Mouse (Mus musculus) cerebellum, adult 2 months (tissue): Measurements from ENCODE around the gene Bcas3. TPM values are rescaled to one million over a fixed set of nuclear protein-coding genes. Genes with fewer than 3 reads are reported as not detected.

Experiments
- DNase-seq, 2 experiments: peaks; one replicate each; pipeline ENCODE4 v3.0.0; 2021
- H3K27ac ChIP-seq: fragments of 200-500 bp; 2 replicates; pipeline ENCODE4 v1.5.1; 2012; ENCODE audit warnings: low read length, control low read depth, inconsistent platforms; ENCODE audit not compliant: insufficient read depth
- H3K27me3 ChIP-seq: fragments of 200-500 bp; 2 replicates; pipeline ENCODE4 v1.6.1; 2012; ENCODE audit warnings: inconsistent platforms, mild to moderate bottlenecking, low read length, moderate library complexity; ENCODE audit not compliant: control insufficient read depth, insufficient read depth
- H3K4me1 ChIP-seq: fragments of 200-500 bp; 2 replicates; pipeline ENCODE4 v1.6.1; 2011; ENCODE audit warnings: low read length; ENCODE audit not compliant: control insufficient read depth, insufficient read depth
- H3K4me3 ChIP-seq: fragments of 200-500 bp; replicated peaks from 2 replicates; pipeline ENCODE3; 2011; ENCODE audit warnings: mild to moderate bottlenecking, low read depth, low read length, control low read depth; ENCODE audit not compliant: insufficient read depth
- CTCF ChIP-seq: fragments of 200-500 bp; IDR thresholded peaks from 2 replicates; pipeline ENCODE4 v1.5.1; 2011; ENCODE audit warnings: low read depth, mild to moderate bottlenecking, control low read depth, low read length, moderate library complexity, borderline replicate concordance; ENCODE audit not compliant: insufficient read depth
- POLR2A ChIP-seq: fragments of 200-500 bp; IDR thresholded peaks from 2 replicates; pipeline ENCODE4 v1.6.1; 2011; ENCODE audit warnings: low read length, control low read depth, borderline replicate concordance; ENCODE audit not compliant: insufficient read depth
- WGBS: fragments of 180-500 bp; shearing (Covaris S2); methylation state at CpG from one replicate; pipeline ENCODE4 v1.1.7; 2018; 5-methylcytosine and 5-hydroxymethylcytosine counted together
- polyA plus RNA-seq: library from polyadenylated mRNA; depleted of rRNA; stranded (reverse); fragments of >200 nt; gene quantifications from 2 replicates; pipeline ENCODE4 v1.2.3, GENCODE M21; 2012

Bcas3 gene
- polyA plus RNA-seq, 1 experiment: 44.4 TPM

DNA sequence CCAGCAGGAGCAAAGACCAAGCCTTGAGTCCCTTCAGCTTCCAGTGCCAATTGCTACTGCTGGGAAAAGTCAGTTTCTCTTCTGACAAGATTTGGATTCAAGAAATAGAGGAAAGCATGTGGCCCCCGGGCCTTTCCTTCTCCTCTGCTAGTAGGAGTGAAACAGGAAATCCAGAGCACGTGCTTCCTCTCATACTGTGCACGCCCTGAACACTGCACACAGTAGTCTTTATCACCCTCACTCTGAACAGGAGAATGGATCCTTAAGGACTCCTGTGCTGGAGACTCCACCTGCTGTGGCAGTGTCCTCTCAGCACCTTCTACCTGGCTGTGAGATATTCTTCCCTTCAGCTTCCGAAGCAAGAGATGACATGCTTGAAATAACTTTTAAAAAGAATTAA is 458.3 kb downstream of the Bcas3 start:
- 83% methylated on average over 4 of the region's 4 CpGs for WGBS
- Histone ChIP-seq H3K4me1 (no peaks in the 10 kb centered on the region), H3K27me3 (no peaks in the 10 kb centered on the region), H3K4me3 (no peak overlapping the region), H3K27ac (no peak overlapping the region)
- DNase-seq: no peak
- TF ChIP-seq CTCF: no peak

DNA sequence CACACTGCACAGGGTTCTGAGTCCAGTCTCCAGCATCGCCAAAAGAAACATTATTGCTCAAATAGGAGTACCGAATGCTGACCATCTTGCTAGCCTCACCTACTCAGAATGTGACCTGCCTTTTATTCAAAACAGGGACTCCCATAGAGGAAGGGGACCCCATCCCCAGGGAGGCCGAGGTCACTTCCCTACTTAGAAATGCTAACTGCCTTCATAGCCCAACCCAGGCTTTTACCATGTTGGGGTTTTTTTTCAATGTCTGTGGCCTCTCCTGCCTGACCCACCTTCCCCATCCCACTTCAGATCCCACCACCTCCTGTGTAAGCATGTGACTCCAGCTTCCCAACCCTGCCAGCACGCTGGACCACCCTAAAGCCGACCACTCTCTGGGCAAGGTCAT is 458.7 kb downstream of the Bcas3 start:
- Histone ChIP-seq H3K4me1 (no peaks in the 10 kb centered on the region), H3K4me3 (no peak overlapping the region), H3K27me3 (no peaks in the 10 kb centered on the region), H3K27ac (no peak overlapping the region)
- 90% methylated on average over 5 of the region's 5 CpGs for WGBS
- DNase-seq: no peak
- TF ChIP-seq CTCF (no peak), POLR2A (no peak)

DNA sequence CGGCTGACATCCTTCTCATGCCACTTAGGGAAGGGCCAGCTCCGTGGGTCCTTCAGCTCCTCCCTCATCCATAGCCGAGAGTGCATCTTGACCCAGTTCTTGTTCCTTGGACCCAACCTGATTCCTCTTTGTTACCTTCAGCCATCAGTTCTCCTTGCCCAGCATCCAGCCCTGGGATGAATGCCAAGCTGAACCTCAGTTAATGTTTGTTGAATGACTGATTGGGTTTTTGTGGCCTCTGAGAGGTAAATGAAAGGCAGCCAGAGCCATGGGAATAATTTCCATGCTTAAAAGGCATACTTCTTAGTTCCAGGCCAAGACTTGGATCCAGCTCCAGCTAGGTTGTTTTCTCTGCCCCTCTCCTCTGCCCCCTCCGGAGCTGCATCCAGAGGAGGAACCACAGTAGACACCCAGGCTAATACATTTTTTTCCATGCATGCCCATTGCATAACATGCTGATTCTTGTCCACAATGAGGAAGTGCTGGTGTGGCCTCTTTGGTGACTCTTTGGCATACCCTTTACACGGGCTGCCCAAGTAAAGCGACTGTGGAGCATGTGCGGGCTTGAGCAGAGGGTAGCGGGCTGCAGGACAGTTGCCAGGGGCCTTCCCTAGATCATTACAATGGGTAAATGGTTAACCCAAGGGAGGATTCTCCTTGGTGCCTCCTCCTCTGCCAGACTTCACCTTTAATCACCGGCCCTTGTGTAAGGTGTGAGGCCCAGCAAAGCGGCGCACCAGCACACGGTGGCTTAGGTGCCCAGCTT is 459.4 kb downstream of the Bcas3 start:
- H3K4me1 ChIP-seq: no peaks in the 10 kb centered on the region
- H3K4me3 ChIP-seq: no peak overlapping the region
- TF ChIP-seq CTCF (no peak), POLR2A (no peak)
- DNase-seq: no peak
- 87% methylated on average over 12 of the region's 12 CpGs for WGBS
- H3K27me3 ChIP-seq: no peaks in the 10 kb centered on the region
- no peak overlapping the region for H3K27ac ChIP-seq

DNA sequence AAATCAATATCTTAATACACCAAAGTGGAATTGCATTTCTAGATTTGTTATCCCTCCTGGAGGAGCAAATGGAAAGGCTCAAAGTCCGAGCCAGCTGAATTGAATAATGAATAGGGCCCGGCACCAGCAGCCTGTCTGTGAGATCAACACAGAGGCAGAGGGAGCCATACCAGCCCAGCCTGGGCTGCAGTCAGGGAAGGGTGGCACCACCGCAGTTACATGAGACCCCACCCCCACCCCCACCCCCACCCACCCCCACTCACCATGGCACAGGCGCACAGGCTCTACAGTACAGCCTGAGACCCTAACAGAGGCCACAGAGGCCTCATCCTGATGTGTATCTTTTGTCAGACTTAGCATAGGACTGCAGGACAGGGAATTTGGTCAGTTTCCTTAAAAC is 461.7 kb downstream of the Bcas3 start:
- H3K4me3 ChIP-seq: no peak overlapping the region
- TF ChIP-seq POLR2A (no peak), CTCF (no peak)
- no peak for DNase-seq
- 56% methylated on average over 4 of the region's 4 CpGs for WGBS
- no peak overlapping the region for H3K27ac ChIP-seq
- H3K27me3 ChIP-seq: no peaks in the 10 kb centered on the region
- no peaks in the 10 kb centered on the region for H3K4me1 ChIP-seq

DNA sequence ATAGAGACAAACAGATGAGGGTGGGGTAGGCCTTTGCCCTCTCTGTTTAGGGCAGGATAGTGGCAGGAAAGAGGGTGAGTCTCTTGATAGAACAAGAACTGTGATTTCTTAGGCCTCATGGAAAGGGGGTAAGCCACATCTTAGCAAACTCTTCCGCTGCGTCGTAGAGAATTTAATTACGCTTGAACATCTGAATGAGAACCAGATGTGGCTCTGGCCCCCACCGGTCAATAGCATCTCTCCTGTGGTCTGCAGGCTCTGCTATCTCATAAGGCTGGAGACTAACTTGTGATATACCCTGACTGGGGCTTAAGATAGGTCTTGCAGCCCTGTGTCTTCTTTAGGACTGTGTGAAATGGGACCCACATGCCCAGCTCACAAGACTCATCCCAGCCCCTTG is 463.5 kb downstream of the Bcas3 start:
- no peak for DNase-seq
- 94% methylated on average over 5 of the region's 5 CpGs for WGBS
- Histone ChIP-seq H3K27ac (no peak overlapping the region), H3K4me1 (no peaks in the 10 kb centered on the region), H3K27me3 (no peaks in the 10 kb centered on the region), H3K4me3 (no peak overlapping the region)
- TF ChIP-seq POLR2A (no peak), CTCF (no peak)

DNA sequence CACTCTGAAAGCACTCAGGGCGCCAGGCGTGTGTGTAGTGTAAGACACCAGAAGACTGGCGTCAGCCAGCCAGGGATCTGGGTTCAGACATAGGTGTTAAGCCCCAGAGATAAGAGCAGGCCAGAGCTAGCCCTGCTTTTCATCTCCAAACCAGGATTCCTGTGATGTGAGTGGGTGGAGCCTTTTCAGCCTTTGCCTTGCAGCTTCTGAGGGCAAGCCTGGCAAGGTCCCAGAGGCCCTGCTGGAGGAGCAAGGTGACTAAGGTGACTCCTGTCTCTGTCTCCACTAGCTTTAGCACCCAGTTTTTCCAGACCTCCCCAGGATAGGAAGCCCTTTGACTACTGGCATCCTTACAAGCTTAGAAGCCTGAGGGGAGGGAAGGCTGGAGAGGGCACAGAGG is 465.4 kb downstream of the Bcas3 start:
- no peak overlapping the region for H3K27ac ChIP-seq
- no peak overlapping the region for H3K4me3 ChIP-seq
- no peaks in the 10 kb centered on the region for H3K4me1 ChIP-seq
- TF ChIP-seq POLR2A: no peak
- WGBS: 96% methylated on average over 3 of the region's 3 CpGs
- H3K27me3 ChIP-seq: no peaks in the 10 kb centered on the region
- no peak for DNase-seq

DNA sequence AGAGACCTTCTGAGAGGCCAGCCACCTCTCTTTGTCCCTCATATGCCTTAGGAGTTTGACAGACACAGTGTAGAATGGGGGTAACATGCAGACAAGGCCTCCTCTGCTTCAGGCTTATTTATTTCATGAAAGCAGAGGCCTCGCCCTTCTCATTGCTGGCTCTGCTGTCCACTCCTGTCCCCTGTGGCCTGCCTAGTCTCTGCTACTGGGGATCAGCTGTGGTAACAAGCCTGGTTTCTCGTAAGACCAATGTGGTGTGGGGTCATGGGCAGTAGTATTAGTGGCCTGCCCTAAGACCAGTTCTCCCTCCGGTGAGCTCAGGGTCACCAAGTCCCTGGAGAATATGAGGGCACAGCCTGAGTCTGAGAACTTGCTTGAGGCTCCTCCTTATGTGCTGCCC is 468.0 kb downstream of the Bcas3 start:
- Histone ChIP-seq H3K4me3 (no peak overlapping the region), H3K4me1 (no peaks in the 10 kb centered on the region), H3K27ac (no peak overlapping the region), H3K27me3 (no peaks in the 10 kb centered on the region)
- DNase-seq: no peak
- TF ChIP-seq POLR2A: no peak
- 95% methylated on average over 3 of the region's 3 CpGs for WGBS

DNA sequence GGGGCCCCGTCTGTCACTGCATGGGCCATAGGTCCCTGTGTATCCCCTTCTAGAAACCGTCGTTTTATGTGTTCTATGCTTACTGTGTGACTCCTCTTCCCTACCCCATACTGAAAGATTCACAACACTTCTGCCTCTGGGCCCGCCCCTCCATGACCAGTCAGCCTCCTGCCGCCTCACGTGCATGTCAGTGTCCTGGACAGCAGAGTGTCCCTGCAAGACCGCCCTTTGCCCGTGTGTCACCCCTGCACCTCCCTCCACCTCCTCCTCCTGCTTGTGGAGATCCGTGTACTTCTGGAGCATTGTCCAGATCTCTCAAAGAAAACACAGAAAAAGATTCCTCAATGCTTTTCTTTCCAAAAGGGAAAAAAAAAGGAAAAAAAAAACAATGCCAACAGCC is 468.7 kb downstream of the Bcas3 start:
- no peak for DNase-seq
- H3K27ac ChIP-seq: no peak overlapping the region
- H3K4me1 ChIP-seq: no peaks in the 10 kb centered on the region
- 81% methylated on average over 9 of the region's 9 CpGs for WGBS
- H3K27me3 ChIP-seq: no peaks in the 10 kb centered on the region; the same call in 1 of the 2 replicates
- no peak for TF ChIP-seq POLR2A
- no peak for TF ChIP-seq CTCF
- H3K4me3 ChIP-seq: no peak overlapping the region

DNA sequence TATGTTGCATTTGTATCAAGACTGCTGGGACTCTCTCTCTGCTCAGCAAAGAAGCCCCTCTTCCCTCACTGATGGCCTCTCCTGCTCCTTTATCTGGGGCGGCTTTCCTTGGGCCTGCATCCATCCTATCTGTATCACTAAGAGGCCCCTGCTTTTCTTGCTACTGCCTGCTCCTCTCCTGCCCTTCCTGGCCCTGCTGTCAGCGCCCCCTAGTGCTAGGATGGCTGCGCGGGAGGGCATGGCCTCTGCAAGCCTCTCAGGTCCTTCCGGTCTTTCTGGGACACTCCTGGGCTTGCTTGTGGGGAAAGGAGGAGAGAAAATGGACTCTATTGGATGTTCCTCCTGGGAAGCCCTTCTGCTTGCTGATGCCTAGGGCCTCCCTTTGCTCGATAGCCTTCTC is 470.2 kb downstream of the Bcas3 start:
- H3K27me3 ChIP-seq: no peaks in the 10 kb centered on the region; the same call in 1 of the 2 replicates
- H3K4me1 ChIP-seq: no peaks in the 10 kb centered on the region
- no peak overlapping the region for H3K27ac ChIP-seq
- peak; percentile 65 for TF ChIP-seq CTCF
- no peak for TF ChIP-seq POLR2A
- 25% methylated on average over 6 of the region's 6 CpGs for WGBS
- no peak overlapping the region for H3K4me3 ChIP-seq
- DNase-seq: peak; percentile 37 to 62
